Mouse (Mus musculus): ENCODE results near the gene Nms. TPM values are rescaled to one million over a fixed set of nuclear protein-coding genes. Genes with fewer than 3 reads are reported as not detected.

Nms gene
- polyA plus RNA-seq (2015; fragmentation: Nextera tagmentation; extraction: Ambion mirVana) = not detected in 2 replicates

DNA sequence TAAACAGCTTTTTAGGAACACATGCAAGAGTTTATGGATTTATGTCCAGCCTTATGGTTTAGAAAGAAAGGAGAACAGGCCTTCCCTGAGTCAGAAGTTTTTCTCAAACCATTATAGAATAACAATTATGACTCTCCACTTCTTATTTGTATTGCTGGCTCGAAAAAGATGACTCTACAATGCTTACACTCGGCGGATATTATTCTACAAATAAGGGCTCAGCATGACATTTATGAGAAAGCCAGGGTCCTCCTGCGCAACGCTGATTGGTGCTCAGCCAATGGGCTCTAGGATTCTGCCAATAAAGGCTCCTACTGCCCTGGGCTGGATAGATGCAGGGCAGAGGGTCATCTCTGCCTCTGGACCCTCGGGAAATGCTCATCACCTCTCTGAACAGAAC lies at the start of gene Nms:
Gene Nms, plus strand, starts transcription at position 301 of the 400 bp plus-strand sequence.

GRCm38 (mm10) chr1:38897431-38898248 lies 41.3 kb upstream of the Nms start, which contains the start of gene Chst10:
Gene Chst10, minus strand, starts transcription at chr1:38898161.

DNA sequence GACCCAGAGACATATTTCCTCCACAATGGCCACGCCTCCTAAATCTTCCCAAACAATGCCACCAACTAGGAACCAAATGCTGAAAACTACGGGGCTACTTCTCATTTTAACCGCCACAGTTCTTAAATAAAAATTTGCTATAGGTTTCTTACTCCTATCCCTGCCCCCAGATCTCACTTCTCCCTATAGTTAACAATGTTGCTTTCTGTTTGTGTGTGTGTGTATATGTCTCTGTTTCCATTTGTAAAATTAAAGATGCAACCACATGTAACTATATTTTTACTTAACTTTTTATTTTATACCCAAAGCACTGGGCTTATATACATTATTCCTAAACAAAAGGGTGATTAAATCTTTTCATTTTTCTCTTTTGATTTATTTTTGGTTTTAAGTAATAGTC lies 46.4 kb downstream of the Nms start, which contains the start of gene Pdcl3:
Gene Pdcl3, plus strand, starts transcription at position 301 of the 400 bp plus-strand sequence.

Other genes with a start within 250 kb of the Nms start
- 0.43 and 0.65 TPM in 2 replicates for gene Lonrf2, start 102.4 kb upstream of the Nms start, polyA plus RNA-seq (2015; fragmentation: Nextera tagmentation; extraction: Ambion mirVana)
- gene Chst10, start 41.0 kb upstream of the Nms start, polyA plus RNA-seq (2015; fragmentation: Nextera tagmentation; extraction: Ambion mirVana) = 1.0 and 1.3 TPM in 2 replicates
- gene Pdcl3, start 46.5 kb downstream of the Nms start, polyA plus RNA-seq (2015; fragmentation: Nextera tagmentation; extraction: Ambion mirVana) = 209 and 211 TPM in 2 replicates

All from skeletal muscle tissue, postnatal 0 days (tissue).